Mouse (Mus musculus) activated CD4-positive, CD25-positive, alpha-beta regulatory T cell (primary cell): ENCODE measurements around the gene Olfr1121. TPM values are rescaled to one million over a fixed set of nuclear protein-coding genes. Genes with fewer than 3 reads are reported as not detected.

Experiments used
- polyA plus RNA-seq, 2 experiments: library from polyadenylated mRNA; unstranded; fragments of 100-300 nt; shearing (Covaris generic); gene quantifications; one replicate each; pipeline ENCODE4 v1.2.1; 2017

Olfr1121 gene
- not detected for polyA plus RNA-seq

GRCm38 (mm10) chr2:87369595-87369994, at the start of gene Olfr1121:
Olfr1121 (plus strand) TSS chr2:87369895.

GRCm38 (mm10) chr2:87354515-87354914, 15.2 kb upstream of the Olfr1121 start, which contains the start of gene Olfr1120:
Olfr1120 (plus strand) TSS chr2:87354815.

GRCm38 (mm10) chr2:87385549-87385948, 15.9 kb downstream of the Olfr1121 start, which contains the start of gene Olfr1122:
Olfr1122 (plus strand) TSS chr2:87385849.

GRCm38 (mm10) chr2:87416335-87416734, 46.6 kb downstream of the Olfr1121 start, which contains the start of gene Olfr1123:
Olfr1123 (plus strand) TSS chr2:87416635.

Other genes starting within 250 kb of the Olfr1121 start
- gene Olfr1110, start 229.6 kb upstream of the Olfr1121 start, polyA plus RNA-seq, result not detected
- gene Olfr1111, start 217.3 kb upstream of the Olfr1121 start, polyA plus RNA-seq, result not detected
- gene Olfr1112, start 182.1 kb upstream of the Olfr1121 start, polyA plus RNA-seq, result not detected
- gene Olfr1113, start 160.9 kb upstream of the Olfr1121 start, polyA plus RNA-seq, result not detected
- not detected for gene Olfr1115, start 121.9 kb upstream of the Olfr1121 start, polyA plus RNA-seq
- gene Olfr1116, start 102.4 kb upstream of the Olfr1121 start, polyA plus RNA-seq, result under 1 TPM in 1 of 2 experiments, not detected in 1; 0.17 TPM
- under 1 TPM in 1 of 2 experiments, not detected in 1; 0.09 TPM for gene Olfr1118, start 62.3 kb upstream of the Olfr1121 start, polyA plus RNA-seq
- under 1 TPM in 1 of 2 experiments, not detected in 1; 0.10 TPM for gene Olfr1120, start 15.1 kb upstream of the Olfr1121 start, polyA plus RNA-seq
- gene Olfr1122, start 16.0 kb downstream of the Olfr1121 start, polyA plus RNA-seq, result under 1 TPM in 1 of 2 experiments, not detected in 1; 0.21 TPM
- gene Olfr1123, start 46.7 kb downstream of the Olfr1121 start, polyA plus RNA-seq, result under 1 TPM in 1 of 2 experiments, not detected in 1; 0.22 TPM
- under 1 TPM; 0.13 to 0.14 TPM for gene Olfr1124, start 60.4 kb downstream of the Olfr1121 start, polyA plus RNA-seq
- gene Olfr1126, start 84.1 kb downstream of the Olfr1121 start, polyA plus RNA-seq, result not detected
- gene Pramel7, start 127.2 kb downstream of the Olfr1121 start, polyA plus RNA-seq, result under 1 TPM in 1 of 2 experiments, not detected in 1; 0.27 TPM
- gene Pramel6, start 136.7 kb downstream of the Olfr1121 start, polyA plus RNA-seq, result not detected
- gene Olfr153, start 161.9 kb downstream of the Olfr1121 start, polyA plus RNA-seq, result not detected
- gene Olfr1128, start 175.6 kb downstream of the Olfr1121 start, polyA plus RNA-seq, result not detected
- not detected for gene Olfr1129, start 204.0 kb downstream of the Olfr1121 start, polyA plus RNA-seq
- gene Olfr1130, start 236.3 kb downstream of the Olfr1121 start, polyA plus RNA-seq, result not detected